Mouse (Mus musculus): ENCODE measurements around the gene Proca1.

The Proca1 gene

DNA sequence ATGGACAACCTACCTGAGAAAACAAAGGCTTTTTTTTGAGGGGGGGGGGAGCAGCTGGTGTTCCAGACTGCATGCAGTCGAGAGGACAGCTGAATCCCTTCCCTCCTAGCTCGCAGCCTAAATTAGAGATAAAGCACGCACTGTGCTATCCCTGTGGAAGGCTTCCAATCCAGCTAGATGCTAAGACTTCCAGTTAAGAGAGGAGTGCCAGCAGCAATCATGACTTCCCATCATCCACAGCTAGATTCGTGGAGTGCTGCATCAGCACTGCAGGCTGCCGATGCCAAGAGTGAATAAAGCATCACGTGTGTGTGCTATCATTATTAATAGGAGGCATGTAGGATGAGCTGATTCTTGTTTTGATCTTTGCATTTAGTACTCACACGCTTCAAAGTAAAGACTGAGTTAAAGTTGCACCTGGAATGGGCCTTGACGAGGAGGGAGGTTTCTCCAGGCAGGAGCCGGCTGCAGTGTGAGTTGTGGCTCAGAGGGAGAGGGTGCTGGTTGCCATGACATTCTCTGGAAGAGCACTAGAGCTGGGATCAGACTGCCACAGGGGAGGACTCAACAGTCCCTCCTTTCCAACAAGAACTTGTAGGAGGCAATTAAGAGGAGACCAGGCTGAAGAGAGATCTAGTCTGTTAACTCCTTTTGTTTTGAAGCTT, 47.1 kb downstream of the Proca1 start:
- DNase-seq, result no peak

DNA sequence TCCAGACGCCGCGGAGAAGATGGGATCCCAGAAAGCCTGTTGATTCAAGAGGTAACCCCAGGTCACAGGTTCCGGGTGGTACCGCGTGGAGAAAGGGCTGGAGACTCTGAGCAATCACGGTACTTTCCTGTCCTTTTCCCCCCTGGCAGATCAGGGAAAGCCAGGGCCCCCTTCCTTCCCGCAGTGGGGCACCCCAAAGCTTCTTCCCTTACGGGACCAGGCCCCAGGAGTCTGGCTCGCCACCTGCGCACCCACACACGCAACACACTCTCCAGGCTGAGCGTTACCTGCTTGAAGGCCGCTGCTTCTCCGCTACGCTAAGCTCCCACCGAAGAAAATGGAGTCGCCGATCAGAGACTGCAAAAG, 52.1 kb downstream of the Proca1 start:
- no peak for DNase-seq

DNA sequence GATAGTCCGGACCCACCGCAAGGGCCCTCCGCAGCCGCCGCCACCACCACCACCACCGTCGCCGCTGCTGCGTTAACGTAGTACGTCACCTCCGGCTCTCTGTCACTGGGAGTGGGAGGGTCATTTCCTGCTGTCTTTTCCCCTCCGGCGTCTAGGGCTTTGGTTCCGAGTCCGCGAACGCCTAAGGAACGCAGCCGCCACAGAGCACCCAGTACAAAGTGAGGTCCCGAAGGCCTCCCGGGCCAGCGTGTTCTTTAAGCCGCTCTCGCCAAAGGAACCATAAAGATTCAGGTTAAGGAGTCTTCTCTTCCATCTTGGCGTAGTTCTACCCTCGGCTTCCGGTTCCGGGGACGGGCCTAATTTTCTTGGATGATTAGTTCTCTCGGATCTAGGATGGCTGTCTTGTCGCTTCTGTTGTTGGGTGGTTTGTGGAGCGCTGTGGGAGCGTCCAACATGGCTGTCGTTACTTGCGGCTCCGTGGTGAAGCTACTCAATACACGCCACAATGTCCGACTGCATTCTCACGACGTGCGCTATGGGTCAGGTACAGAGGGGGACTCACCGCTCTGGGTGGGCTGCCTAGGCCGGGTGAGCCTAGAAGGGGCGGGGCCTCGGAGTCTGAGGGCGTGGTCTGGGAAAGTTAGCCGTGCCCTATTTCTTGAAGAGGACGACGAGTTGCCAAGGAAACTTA, 52.6 kb downstream of the Proca1 start, which contains the start of the genes Sdf2 and Supt6:
Sdf2 (plus strand) TSS at position 120 of the 691 bp plus-strand sequence.
Supt6 (minus strand) TSS at position 361 of the 691 bp plus-strand sequence.
- peak; percentile 95 to 96 for DNase-seq

DNA sequence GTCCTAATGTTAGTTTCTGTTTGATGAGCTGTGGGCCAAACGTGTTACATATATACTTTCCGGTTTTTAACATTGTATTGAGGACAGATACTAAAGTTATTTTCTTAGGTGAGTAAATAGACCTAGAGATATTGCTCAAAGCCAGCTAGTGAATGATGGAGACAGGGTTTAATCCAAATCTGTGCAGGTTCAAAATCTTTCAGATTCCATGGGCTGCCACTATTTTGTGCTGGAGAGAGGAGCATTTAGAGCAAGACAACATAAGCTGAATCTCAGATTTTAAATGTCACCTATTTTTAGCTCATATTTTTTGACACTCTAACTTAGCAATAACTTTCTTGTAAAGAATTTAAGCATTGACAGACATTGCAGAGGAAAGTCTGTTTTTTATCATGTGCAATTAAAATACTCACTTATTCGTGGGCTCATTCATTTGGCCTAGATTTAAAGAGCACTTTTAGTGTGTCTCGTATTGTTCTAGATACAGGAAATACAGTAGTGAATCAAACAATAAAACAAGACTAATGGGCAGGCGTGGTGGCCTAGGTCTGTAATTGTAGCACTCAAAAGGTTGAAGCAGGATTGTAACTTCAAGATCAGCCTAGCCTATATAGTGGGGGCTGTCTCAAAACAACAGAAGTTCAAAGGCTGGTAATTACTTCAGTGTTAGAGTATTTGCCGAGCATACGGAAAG, 53.3 kb downstream of the Proca1 start:
- DNase-seq, result no peak

DNA sequence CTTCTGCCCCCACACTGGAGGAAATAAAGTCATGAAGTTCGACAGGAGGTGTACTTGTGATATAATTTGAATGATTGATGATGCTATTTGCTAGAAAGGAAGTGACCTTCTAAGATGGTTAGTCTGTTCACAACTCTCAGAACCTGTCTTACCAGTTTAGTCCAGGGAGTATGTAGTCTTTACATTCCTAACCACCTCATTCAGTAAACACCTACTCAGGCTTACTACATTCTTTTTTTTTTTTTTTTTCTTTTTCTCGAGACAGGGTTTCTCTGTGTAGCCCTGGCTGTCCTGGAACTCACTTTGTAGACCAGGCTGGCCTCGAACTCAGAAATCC, 53.8 kb downstream of the Proca1 start:
- DNase-seq, result no peak

DNA sequence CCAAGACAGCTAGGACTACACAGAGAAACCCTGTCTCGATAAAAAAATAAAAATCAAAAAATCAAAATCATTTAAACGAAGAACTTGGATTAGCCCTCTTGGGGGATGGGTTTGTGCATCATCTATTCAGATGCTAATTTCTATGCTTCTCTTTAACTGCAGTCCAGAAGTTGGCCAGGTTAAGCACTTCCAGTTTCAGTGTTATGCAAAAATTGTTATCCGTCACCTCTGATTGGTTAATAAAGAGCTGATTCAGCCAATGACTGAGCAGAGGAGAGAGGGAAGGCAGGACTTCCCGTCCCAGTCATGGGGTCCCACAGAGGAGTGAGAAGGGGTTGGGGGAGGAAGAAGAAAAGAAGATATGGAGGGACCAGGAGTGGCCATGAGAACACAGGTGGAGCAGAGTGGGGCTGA, 54.5 kb downstream of the Proca1 start:
- DNase-seq, result no peak
